Mouse (Mus musculus) adrenal gland, postnatal 25 days (tissue): Measurements from ENCODE around the gene Tbc1d22a. TPM values are rescaled to one million over a fixed set of nuclear protein-coding genes. Genes with fewer than 3 reads are reported as not detected.

ENCODE experiments used
- DNase-seq: peaks from one replicate; pipeline ENCODE4 v3.0.0; 2021; ENCODE audit warnings: mixed read lengths
- total RNA-seq: library from RNA; stranded (reverse); gene quantifications from 2 replicates; pipeline ENCODE4 v1.2.3, GENCODE M21; 2021

Tbc1d22a gene
- total RNA-seq, 1 experiment from 2014 or later = 33.8 TPM

- DNase-seq = no peak
These were observed 190.6 kb downstream of the Tbc1d22a start for GRCm38 (mm10) chr15:86404866-86405265.

- peak; percentile 66 for DNase-seq
These were observed 191.3 kb downstream of the Tbc1d22a start for GRCm38 (mm10) chr15:86405527-86405926.

GRCm38 (mm10) chr15:86409352-86409751 is 195.1 kb downstream of the Tbc1d22a start:
- DNase-seq = no peak

GRCm38 (mm10) chr15:86411532-86412080 is 197.3 kb downstream of the Tbc1d22a start:
- DNase-seq = no peak

- DNase-seq = no peak
These were observed 201.7 kb downstream of the Tbc1d22a start for GRCm38 (mm10) chr15:86415951-86416350.

- no peak for DNase-seq
These were observed 204.2 kb downstream of the Tbc1d22a start for GRCm38 (mm10) chr15:86418436-86418835.

- DNase-seq = no peak
These were observed 205.4 kb downstream of the Tbc1d22a start for GRCm38 (mm10) chr15:86419620-86420019.

- no peak for DNase-seq
These were observed 208.6 kb downstream of the Tbc1d22a start for GRCm38 (mm10) chr15:86422858-86423257.

GRCm38 (mm10) chr15:86423884-86424283 is 209.6 kb downstream of the Tbc1d22a start:
- DNase-seq = no peak

- no peak for DNase-seq
These were observed 210.7 kb downstream of the Tbc1d22a start for GRCm38 (mm10) chr15:86424971-86425370.

GRCm38 (mm10) chr15:86426364-86427000 is 212.2 kb downstream of the Tbc1d22a start:
- DNase-seq = no peak

- no peak for DNase-seq
These were observed 213.2 kb downstream of the Tbc1d22a start for GRCm38 (mm10) chr15:86427439-86427838.

GRCm38 (mm10) chr15:86428496-86428895 is 214.2 kb downstream of the Tbc1d22a start:
- no peak for DNase-seq

- DNase-seq = no peak
These were observed 215.6 kb downstream of the Tbc1d22a start for GRCm38 (mm10) chr15:86429766-86430335.

- peak; percentile 41 for DNase-seq
These were observed 217.4 kb downstream of the Tbc1d22a start for GRCm38 (mm10) chr15:86431539-86432080.

GRCm38 (mm10) chr15:86432791-86433190 is 218.5 kb downstream of the Tbc1d22a start:
- DNase-seq = no peak

GRCm38 (mm10) chr15:86433378-86433777 is 219.1 kb downstream of the Tbc1d22a start:
- no peak for DNase-seq

- DNase-seq = no peak
These were observed 220.0 kb downstream of the Tbc1d22a start for GRCm38 (mm10) chr15:86434241-86434640.

- no peak for DNase-seq
These were observed 223.1 kb downstream of the Tbc1d22a start for GRCm38 (mm10) chr15:86437346-86437745.

GRCm38 (mm10) chr15:86439015-86439796 is 224.9 kb downstream of the Tbc1d22a start:
- no peak for DNase-seq

GRCm38 (mm10) chr15:86444271-86444670 is 230.0 kb downstream of the Tbc1d22a start:
- DNase-seq = no peak

- no peak for DNase-seq
These were observed 231.8 kb downstream of the Tbc1d22a start for GRCm38 (mm10) chr15:86446064-86446463.

- DNase-seq = no peak
These were observed 233.0 kb downstream of the Tbc1d22a start for GRCm38 (mm10) chr15:86447251-86447650.
